Mouse (Mus musculus) stomach, embryonic 15.5 days (tissue): ENCODE data around the gene Tubb5. TPM values are rescaled to one million over a fixed set of nuclear protein-coding genes. Genes with fewer than 3 reads are reported as not detected.

Experiments used
- ATAC-seq: fragments of 200-750 bp; cut with Nextera tagmentation; 2 replicates; pipeline ENCODE4 v1.8.0; 2017; ENCODE audit warnings: low read depth, moderate number of reproducible peaks, moderate TSS enrichment; ENCODE audit not compliant: insufficient read depth, low FRiP score
- H3K27ac ChIP-seq: fragments of 300-500 bp; sonication (generic); 2 replicates; pipeline ENCODE4 v1.5.1; 2015; ENCODE audit warnings: mild to moderate bottlenecking, inconsistent platforms
- H3K27me3 ChIP-seq: fragments of 300-500 bp; sonication (generic); replicated peaks from 2 replicates; pipeline ENCODE4 v1.6.1; 2015; ENCODE audit warnings: inconsistent platforms
- H3K36me3 ChIP-seq: fragments of 300-500 bp; sonication (generic); 2 replicates; pipeline ENCODE4 v1.6.1; 2015; ENCODE audit warnings: inconsistent platforms
- H3K4me1 ChIP-seq: fragments of 300-500 bp; sonication (generic); 2 replicates; pipeline ENCODE4 v1.6.1; 2015; ENCODE audit warnings: inconsistent platforms
- H3K4me2 ChIP-seq: fragments of 300-500 bp; sonication (generic); 2 replicates; pipeline ENCODE4 v1.6.1; 2015; ENCODE audit warnings: mild to moderate bottlenecking, inconsistent platforms
- H3K4me3 ChIP-seq: fragments of 300-500 bp; sonication (generic); replicated peaks from 2 replicates; pipeline ENCODE4 v1.5.1; 2015; ENCODE audit warnings: inconsistent platforms
- H3K9ac ChIP-seq: fragments of 300-500 bp; sonication (generic); 2 replicates; pipeline ENCODE4 v1.6.1; 2015; ENCODE audit warnings: inconsistent platforms
- H3K9me3 ChIP-seq: fragments of 300-500 bp; sonication (generic); 2 replicates; pipeline ENCODE4 v1.6.1; 2016; ENCODE audit warnings: inconsistent platforms
- WGBS: fragments of 180-500 bp; shearing (Covaris S2); methylation state at CpG from one replicate; pipeline ENCODE4 v1.1.7; 2015; 5-methylcytosine and 5-hydroxymethylcytosine counted together
- polyA plus RNA-seq: library from polyadenylated mRNA; unstranded; fragments of >200 nt; fragmentation: Nextera tagmentation; extraction: Ambion mirVana; gene quantifications from 2 replicates; pipeline ENCODE4 v1.2.1, GENCODE M21; 2015

Gene Tubb5
- polyA plus RNA-seq, 1 experiment from 2014 or later, result 772 TPM

DNA sequence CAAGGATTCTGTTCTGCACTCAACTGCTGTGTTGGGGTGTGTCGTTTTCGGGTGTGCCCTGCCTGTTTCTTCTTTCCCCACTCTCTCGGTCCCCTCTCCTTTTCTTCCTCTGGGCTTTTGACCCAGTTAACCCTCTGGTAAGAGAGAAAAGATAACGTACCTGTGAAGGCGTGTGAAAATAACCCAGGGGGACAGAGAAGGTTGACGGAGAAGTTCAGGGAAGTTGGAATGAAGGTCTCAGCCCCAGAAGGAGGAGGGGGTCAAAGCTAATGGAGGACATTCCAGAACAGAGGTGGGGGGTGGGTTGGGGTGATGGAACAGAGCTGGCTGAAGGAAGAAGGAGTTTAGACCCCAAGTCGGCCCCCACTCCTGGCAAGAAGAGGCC lies 30.8 kb upstream of the Tubb5 start:
- peaks cover 47% of the 10 kb centered on the region for H3K4me1 ChIP-seq
- 4% methylated on average over 7 of the region's 7 CpGs for WGBS

DNA sequence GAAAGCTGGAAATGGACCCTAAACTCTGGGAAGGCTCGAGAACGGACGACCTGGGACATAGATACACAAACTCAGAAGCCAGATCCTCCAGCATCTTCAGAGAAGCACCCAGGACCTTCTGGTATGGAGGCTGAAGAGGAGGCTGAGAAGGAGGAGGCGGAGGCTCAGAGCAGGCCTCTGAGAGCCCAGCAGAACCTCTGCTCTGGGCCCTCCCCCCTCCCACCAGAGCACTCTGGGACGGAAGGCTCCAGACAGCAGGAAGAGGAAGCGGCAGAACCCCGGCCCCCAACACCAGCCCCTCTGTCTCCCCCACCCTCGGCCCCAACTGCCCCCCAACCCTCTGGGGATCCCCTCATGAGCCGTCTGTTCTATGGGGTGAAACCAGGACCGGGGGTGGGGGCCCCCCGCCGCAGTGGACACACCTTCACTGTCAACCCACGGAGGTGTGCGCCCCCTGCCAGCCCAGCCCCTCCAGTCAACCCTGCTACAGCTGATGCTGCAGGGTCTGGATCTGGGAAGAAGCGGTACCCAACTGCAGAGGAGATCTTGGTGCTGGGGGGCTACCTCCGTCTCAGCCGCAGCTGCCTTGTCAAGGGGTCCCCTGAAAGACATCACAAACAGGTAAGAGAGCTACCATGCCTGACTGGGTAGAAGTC lies 30.2 kb upstream of the Tubb5 start:
- Histone ChIP-seq H3K9me3 (no peaks in the 10 kb centered on the region), H3K9ac (peak overlapping the region; percentile 31; the same call in 1 of the 2 replicates), H3K36me3 (no peaks in the 10 kb centered on the region), H3K4me3 (peak overlapping the region; percentile 57), H3K27me3 (no peaks in the 10 kb centered on the region), H3K4me1 (peaks cover 43% of the 10 kb centered on the region), H3K27ac (peak overlapping the region; percentile 98), H3K4me2 (peak overlapping the region; percentile 93)
- 25% methylated on average over 17 of the region's 17 CpGs for WGBS
- 0 out of 2 replicates have a peak, but pooled peaks have one; percentile 5 for ATAC-seq

More for the DNA sequence above, 30.8 kb upstream of the Tubb5 start:
- no peak for ATAC-seq
- H3K4me2 ChIP-seq, result peak overlapping the region; percentile 93
- H3K9me3 ChIP-seq, result no peaks in the 10 kb centered on the region
- H3K27me3 ChIP-seq, result no peaks in the 10 kb centered on the region
- peak overlapping the region; percentile 98 for H3K27ac ChIP-seq
- no peaks in the 10 kb centered on the region for H3K36me3 ChIP-seq
- H3K9ac ChIP-seq, result peak overlapping the region; percentile 31
- peak overlapping the region; percentile 57 for H3K4me3 ChIP-seq

DNA sequence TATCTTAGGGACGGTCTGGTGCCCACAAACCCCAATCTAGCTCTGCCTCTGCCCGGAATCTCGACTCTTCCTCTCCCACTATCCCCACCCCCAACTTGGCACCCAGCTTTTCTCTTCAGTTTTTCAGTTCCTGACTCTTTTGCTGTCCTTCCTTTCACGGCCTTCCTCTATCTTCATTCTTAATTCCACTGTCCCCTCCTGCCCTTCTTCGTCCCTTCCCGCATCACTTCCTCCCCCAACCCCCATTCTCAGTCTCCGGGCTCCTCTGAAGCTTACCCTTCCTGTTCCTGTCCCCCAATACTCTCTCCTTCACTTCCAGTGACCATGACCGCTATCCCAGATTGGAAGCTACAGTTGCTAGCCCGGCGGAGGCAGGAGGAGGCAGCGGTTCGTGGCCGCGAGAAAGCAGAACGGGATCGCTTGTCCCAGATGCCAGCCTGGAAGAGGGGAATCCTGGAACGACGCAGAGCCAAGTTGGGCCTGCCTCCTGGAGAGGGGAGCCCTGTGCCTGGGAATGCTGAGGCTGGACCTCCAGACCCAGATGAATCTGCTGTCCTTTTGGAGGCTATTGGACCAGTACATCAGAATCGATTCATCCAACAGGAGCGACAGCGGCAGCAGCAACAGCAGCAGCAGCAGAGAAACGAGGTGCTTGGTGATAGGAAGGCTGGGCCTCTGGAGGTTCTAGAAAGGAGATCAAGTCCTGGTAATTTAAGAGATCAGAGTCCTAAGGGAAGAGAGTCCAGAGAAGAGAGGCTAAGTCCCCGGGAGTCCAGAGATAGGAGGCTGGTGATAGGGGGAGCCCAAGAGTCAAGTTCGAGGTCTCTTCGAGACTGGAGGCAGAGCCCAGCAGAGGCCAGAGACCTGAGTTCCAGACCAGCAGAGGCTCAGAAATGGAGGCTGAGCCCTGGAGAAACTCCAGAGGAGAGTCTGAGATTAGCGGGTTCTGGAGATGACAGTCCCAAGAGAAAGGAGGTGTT lies 29.1 kb upstream of the Tubb5 start:
- 12% methylated on average over 26 of the region's 26 CpGs for WGBS
- Histone ChIP-seq H3K4me1 (peaks cover 42% of the 10 kb centered on the region), H3K27ac (peak overlapping the region; percentile 98), H3K9me3 (no peaks in the 10 kb centered on the region), H3K9ac (peak overlapping the region; percentile 68), H3K36me3 (no peaks in the 10 kb centered on the region), H3K4me3 (peak overlapping the region; percentile 57), H3K4me2 (peak overlapping the region; percentile 93), H3K27me3 (no peaks in the 10 kb centered on the region)
- no peak for ATAC-seq

GRCm38 (mm10) chr17:35866281-35866831 lies 28.2 kb upstream of the Tubb5 start:
- under 1% methylated on average over 38 of the region's 38 CpGs for WGBS
- Histone ChIP-seq H3K9ac (peak overlapping the region; percentile 68), H3K4me1 (peaks cover 46% of the 10 kb centered on the region)

GRCm38 (mm10) chr17:35865481-35866280 lies 27.6 kb upstream of the Tubb5 start, which contains the start of gene Ppp1r18:
TSS of gene Ppp1r18 (plus strand) at chr17:35865593.
- Histone ChIP-seq H3K4me2 (peak within 1 kb of the TSS; percentile 93), H3K27ac (peak within 1 kb of the TSS; percentile 98), H3K27me3 (no peaks in the 10 kb centered on the region), H3K9ac (peak within 1 kb of the TSS; percentile 68), H3K4me3 (peak within 1 kb of the TSS; percentile 57), H3K9me3 (no peaks in the 10 kb centered on the region), H3K4me1 (peaks cover 42% of the 10 kb centered on the region), H3K36me3 (no peaks in the 10 kb centered on the region)
- WGBS, result under 1% methylated on average over 44 of the region's 48 CpGs
- ATAC-seq, result peak; percentile 44

More at GRCm38 (mm10) chr17:35866281-35866831, 28.2 kb upstream of the Tubb5 start:
- Histone ChIP-seq H3K27me3 (no peaks in the 10 kb centered on the region), H3K27ac (peak overlapping the region; percentile 98), H3K9me3 (no peaks in the 10 kb centered on the region), H3K4me2 (peak overlapping the region; percentile 93), H3K4me3 (peak overlapping the region; percentile 57), H3K36me3 (no peaks in the 10 kb centered on the region)
- ATAC-seq, result peak; percentile 29; the same call in 1 of the 2 replicates

- H3K9me3 ChIP-seq, result no peaks in the 10 kb centered on the region
- peaks cover 35% of the 10 kb centered on the region for H3K4me1 ChIP-seq
- peak overlapping the region; percentile 57 for H3K4me3 ChIP-seq
- peak overlapping the region; percentile 98 for H3K27ac ChIP-seq
- no peaks in the 10 kb centered on the region for H3K27me3 ChIP-seq
- no peak for ATAC-seq
- 31% methylated on average over 10 of the region's 10 CpGs for WGBS
- H3K9ac ChIP-seq, result peak overlapping the region; percentile 68; the same call in 1 of the 2 replicates
- peak overlapping the region; percentile 93 for H3K4me2 ChIP-seq
- no peaks in the 10 kb centered on the region for H3K36me3 ChIP-seq
Measured at GRCm38 (mm10) chr17:35864832-35865353, 26.8 kb upstream of the Tubb5 start.

GRCm38 (mm10) chr17:35861198-35861857 lies 23.2 kb upstream of the Tubb5 start, which contains the start of gene Nrm:
TSS of gene Nrm (plus strand) at chr17:35861318.
- Histone ChIP-seq H3K36me3 (peaks cover 11% of the 10 kb centered on the region), H3K27ac (peak within 1 kb of the TSS; percentile 96), H3K9me3 (no peaks in the 10 kb centered on the region), H3K4me2 (peak within 1 kb of the TSS; percentile 74), H3K4me1 (peaks cover 14% of the 10 kb centered on the region), H3K9ac (peak within 1 kb of the TSS; percentile 84), H3K4me3 (peak within 1 kb of the TSS; percentile 87), H3K27me3 (no peaks in the 10 kb centered on the region)
- WGBS, result under 1% methylated on average over 47 of the region's 47 CpGs
- peak; percentile 91 for ATAC-seq

GRCm38 (mm10) chr17:35860831-35861197 lies 22.7 kb upstream of the Tubb5 start:
- Histone ChIP-seq H3K27ac (peak overlapping the region; percentile 96), H3K27me3 (no peaks in the 10 kb centered on the region), H3K4me1 (peaks cover 14% of the 10 kb centered on the region), H3K4me3 (peak overlapping the region; percentile 87), H3K9me3 (no peaks in the 10 kb centered on the region), H3K4me2 (peak overlapping the region; percentile 74), H3K9ac (0 out of 2 replicates have a peak overlapping the region, but pooled peaks have one; percentile 84), H3K36me3 (peaks cover 11% of the 10 kb centered on the region)
- peak; percentile 15; the same call in 1 of the 2 replicates for ATAC-seq
- WGBS, result 4% methylated on average over 12 of the region's 12 CpGs

DNA sequence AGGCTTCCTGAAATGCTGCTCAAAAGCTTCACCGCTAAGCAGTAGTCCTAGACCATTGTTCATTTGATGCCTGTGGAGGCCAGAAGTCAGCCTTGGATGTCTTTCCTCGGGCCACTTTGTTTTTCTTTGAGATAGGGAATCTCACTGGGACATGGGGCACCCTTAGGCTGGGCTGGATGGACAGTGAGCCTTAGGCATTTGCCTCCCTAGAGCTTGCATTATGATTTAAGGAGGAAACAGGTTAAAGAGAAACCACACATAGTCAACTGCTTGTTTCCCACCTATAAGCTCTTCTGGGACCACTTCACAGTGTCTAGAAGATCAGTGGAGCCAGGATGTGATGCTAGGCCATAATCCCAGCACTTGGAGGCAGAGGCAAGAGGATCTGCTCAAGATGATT lies 21.7 kb upstream of the Tubb5 start:
- Histone ChIP-seq H3K36me3 (peaks cover 14% of the 10 kb centered on the region), H3K4me3 (no peak overlapping the region), H3K4me2 (no peak overlapping the region), H3K9me3 (no peaks in the 10 kb centered on the region), H3K27ac (no peak overlapping the region), H3K27me3 (no peaks in the 10 kb centered on the region), H3K4me1 (peaks cover 9% of the 10 kb centered on the region; the same call in 1 of the 2 replicates), H3K9ac (no peak overlapping the region)
- ATAC-seq, result no peak
- 65% methylated on average over 2 of the region's 2 CpGs for WGBS

DNA sequence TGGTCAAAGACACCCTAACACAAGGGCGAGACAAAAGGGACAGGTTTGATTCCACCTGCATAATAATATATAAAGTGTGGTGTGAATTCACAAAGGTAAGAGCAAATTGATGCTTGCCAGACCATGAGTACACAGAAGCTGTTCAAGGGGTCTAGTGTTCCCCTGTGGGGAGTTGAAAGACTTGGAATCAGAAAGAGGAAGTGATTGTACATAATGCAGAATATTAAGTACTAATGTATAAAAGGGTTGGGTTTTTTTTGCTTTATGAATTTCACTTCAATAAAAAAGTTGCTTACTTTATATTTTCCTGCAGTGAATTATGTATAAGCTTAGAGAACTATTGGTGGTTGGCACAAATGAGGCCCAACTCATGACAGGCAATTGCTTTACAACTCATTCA lies 21.3 kb upstream of the Tubb5 start:
- Histone ChIP-seq H3K4me3 (no peak overlapping the region), H3K36me3 (peaks cover 14% of the 10 kb centered on the region), H3K27ac (no peak overlapping the region), H3K4me2 (no peak overlapping the region), H3K9me3 (no peaks in the 10 kb centered on the region), H3K27me3 (no peaks in the 10 kb centered on the region), H3K9ac (no peak overlapping the region), H3K4me1 (peaks cover 4% of the 10 kb centered on the region; the same call in 1 of the 2 replicates)
- 76% methylated on average over 1 of the region's 1 CpGs for WGBS
- no peak for ATAC-seq
